Mouse (Mus musculus): ENCODE data around the gene Trhr2.

- TF ChIP-seq CTCF (IDR thresholded peaks at IDR 0.05; ENCODE audit: control insufficient read depth, insufficient read depth, low read length) (no peak), POLR2A (IDR thresholded peaks at IDR 0.05; ENCODE audit: borderline replicate concordance, control insufficient read depth, low read depth, low read length) (no peak)
These were observed 24.2 kb downstream of the Trhr2 start for GRCm38 (mm10) chr8:122336251-122336910.
